Mouse (Mus musculus) cerebellum, adult 9-11 months (tissue): Measurements from ENCODE around the gene Chrna4.

Experiments used
- DNase-seq: peaks from one replicate; pipeline ENCODE4 v3.0.0; 2022

Gene Chrna4

DNA sequence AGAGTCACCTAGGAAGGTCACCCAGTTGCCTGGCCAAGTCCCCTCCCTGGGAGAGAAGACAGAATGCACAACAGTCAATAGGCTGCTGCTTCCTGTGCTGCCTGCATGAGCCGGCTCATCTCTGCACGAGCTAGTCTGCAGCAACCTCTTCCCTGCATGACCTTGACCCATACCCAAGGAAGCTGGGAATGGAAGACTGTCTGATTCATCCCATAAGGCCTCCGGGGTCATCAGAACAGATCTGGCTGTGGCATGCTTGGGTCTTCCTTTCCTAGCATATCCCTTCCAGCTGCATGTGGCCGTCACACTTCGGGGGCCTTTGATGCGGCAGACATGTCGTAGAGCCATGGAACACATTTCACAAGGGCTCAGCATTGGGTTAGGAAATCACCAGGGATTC lies 8.2 kb downstream of the Chrna4 start:
- no peak for DNase-seq

DNA sequence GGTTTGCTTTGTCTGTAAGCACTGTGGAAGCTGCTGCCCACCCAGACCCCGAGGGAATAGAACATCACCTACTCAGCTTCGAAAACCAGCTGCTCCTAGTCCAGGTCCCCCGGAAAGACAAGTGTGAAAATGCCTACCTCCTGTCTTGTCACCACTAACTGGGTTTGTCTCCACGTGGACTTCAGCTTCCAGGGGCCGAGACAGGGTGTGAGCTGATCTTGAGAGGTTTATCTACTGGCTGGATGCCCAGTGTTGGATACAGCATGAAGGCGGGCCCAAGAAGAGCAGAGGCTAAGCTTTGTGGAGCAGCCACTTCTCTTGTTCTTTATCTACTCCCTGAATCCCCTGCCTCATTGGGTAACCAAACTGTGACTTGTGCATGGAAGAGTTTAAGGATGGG lies 10.0 kb downstream of the Chrna4 start:
- DNase-seq = no peak

DNA sequence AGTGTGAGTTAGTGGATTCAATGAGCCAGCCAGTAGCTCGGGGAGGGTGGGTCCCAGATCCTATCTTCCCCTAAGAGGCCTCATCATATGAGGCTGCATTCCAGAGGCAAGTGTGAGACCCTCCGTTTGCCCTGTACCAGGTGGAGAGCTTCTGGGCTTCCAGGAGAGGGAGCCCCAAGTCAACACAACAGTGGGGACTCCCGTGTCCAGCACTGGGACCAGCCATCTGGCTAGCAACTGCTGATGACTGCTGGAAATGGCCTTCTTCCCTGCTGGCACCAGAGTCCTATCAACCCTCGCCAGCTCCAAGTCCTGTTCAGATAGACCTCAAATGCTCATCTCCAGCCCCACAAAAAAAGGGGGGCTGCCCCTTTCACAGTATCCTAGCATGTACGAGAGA lies 10.9 kb downstream of the Chrna4 start:
- DNase-seq = peak; percentile 85

DNA sequence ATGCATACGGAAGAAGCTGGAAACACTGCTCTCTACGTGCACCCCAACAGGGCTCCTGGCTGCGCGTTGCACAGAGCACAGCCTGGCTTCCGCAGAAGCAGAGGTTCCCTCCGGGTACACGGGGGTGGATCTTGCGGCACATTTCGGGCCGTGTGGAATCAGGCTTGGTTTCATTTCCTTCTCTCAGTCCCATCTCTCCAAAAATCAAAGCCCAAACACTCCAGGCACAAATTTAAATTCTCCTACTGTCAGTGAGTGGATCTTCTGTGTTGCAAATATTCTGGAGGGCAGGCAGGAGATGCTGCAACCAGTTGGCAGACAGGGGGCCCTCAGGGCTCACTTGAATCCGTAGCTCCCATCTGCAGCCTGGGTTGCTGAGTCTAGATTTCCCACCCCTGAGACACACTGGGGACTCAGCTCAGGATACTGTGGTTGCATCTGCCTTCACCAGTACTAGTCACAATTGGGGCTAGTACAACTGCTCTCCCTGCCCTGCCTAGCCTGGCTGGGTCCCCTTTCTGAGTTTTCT lies 11.9 kb downstream of the Chrna4 start:
- no peak for DNase-seq

DNA sequence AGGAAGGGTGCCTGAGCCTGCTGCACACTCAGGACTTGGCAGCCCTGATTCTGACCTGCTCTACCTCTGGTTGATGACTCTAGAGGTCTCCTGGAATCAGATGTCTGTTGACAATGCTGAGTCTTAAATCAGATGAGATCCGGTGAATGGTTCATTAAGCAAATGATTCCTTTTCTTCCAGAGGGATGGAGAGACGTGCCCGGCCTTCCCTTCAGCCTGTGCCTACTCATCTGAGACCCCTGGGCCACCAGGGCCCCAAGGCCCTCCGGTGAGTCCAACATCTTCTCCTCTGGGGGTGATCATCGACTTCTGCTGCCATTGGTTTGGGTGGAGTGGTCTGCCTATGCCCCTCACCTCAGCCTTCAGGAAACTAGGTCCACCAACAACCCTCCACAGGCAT lies 35.0 kb downstream of the Chrna4 start:
- no peak for DNase-seq

DNA sequence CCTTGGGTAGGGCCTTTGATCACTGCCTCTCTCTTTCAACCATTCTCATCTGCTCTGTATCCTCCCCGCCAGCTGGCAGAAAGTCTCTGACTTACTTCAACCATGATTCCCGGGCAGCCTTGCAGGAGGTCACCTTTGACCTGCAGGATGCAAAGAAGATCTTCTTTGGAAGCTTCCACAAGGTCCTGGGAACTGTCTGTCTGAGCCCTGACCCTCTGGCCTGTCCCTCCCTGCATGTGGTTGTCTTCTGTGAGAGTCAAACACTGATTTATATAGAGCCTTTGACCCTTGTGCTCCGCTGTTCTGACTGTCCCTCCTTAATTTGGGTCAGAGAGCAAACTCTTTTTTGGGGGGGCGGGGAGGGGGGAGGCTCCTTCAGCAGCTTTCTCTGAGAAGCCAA lies 36.3 kb downstream of the Chrna4 start:
- no peak for DNase-seq

DNA sequence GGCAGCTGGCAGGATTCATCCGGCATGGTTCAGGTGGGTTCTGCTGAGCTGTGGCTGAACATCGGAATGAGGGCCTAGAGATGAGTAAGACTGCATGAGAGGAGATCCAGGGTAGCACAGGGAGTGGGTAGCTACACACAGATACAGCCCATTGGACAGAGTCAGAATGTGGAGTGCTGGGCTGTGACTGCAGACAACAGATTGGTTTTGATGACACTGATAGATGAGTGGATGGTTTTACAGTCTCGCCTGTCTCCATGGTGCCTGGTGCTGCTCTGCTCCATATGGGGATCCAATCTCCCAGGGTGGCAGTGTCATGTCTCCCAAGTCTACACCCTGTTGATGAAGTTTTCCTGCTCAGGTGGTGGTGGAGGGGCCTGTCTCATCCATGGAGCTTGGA lies 46.4 kb downstream of the Chrna4 start:
- DNase-seq = no peak

DNA sequence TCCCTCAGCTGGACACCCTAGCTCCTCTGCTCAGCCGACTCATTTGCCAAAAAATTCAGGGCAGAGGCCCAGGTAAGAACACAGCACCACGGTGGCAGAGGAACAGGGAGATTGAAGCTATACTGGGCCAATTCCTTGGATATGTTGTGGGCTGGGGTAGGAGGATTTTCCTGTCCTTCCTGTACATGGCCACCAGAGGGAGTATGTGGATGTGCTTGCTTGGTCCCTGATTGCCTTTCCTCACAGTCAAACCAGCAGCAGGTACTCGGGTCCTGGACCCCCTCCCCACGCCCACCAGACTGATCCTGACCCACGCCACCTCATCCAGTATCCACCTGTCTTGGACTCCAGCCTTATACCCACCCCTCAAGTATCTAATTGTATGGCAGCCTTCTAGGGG lies 46.9 kb downstream of the Chrna4 start:
- DNase-seq = peak; percentile 54

DNA sequence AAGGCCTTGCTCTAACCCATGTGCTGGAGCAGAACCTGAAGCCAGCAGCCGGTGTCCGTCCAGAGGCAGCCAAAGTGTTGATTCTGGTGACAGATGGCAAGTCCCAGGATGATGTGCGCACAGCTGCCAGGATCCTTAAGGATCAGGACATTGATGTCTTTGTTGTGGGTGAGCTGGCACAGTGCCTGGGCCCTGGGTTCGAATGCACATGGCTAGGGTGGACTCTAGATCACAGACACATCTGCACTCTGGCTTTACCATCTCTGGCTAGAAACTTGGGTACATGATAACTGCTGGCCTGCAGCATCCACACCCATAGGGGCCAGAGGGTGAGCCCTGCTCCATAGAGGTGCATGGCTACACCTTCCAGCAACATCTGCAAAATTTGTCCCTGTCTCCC lies 47.9 kb downstream of the Chrna4 start:
- DNase-seq = no peak

DNA sequence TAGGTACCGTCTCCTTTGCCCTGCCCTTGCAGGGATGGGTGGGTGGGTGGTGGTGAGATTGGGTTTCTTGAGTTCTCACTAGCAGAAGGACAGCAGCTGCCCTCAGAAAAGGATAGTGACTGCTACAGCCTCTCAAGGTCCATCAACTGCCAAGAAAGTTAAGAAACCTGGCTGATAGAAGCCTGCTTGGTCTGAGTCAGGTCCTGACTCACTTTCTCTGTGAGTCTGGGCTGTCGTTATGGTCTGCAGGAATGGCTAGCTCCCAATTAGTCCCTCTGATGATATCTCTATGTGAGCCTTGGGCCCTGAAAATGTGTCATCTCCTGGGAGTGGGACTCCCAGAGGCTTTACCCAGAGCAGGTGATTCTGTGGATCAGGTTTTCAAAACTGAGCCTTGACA lies 49.0 kb downstream of the Chrna4 start:
- DNase-seq = no peak

DNA sequence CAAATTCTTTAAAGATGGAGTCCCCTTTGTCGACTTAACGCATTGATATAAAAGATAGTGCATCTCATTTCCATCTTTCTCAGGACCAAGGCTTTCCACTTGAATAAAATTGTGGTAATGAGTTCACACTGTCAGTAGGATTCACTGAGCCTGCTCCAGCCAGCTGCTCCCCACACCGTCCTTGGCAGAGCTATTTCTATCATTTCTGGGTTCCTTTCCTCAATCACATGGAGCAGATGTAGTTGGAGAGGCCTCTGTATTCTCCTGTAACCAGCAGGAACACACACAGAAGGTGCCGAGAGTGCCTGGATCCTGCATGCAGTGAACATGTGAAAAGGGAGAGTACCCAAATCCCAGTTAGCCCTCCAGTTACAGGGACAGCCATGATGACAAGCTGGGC lies 53.0 kb downstream of the Chrna4 start:
- no peak for DNase-seq

DNA sequence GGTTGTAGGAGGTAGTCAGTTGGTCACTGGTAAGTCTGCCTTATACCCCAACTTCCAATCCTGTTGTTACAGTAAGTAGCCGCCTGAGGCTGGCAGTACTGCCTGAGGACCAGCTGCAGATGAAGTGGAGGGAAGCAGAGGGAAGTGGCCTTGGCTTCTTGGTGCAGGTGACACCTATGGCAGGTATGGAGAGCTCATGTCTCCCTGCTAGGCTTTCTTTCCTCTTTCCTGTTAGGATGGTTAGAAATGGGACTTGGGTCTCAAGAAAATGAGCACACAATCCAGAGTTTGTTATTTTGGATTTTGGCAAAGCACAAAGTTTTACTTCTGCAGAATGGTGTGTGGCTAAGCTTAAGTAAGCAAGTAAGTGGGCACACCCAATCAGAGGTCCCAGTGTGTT lies 54.4 kb downstream of the Chrna4 start:
- no peak for DNase-seq

DNA sequence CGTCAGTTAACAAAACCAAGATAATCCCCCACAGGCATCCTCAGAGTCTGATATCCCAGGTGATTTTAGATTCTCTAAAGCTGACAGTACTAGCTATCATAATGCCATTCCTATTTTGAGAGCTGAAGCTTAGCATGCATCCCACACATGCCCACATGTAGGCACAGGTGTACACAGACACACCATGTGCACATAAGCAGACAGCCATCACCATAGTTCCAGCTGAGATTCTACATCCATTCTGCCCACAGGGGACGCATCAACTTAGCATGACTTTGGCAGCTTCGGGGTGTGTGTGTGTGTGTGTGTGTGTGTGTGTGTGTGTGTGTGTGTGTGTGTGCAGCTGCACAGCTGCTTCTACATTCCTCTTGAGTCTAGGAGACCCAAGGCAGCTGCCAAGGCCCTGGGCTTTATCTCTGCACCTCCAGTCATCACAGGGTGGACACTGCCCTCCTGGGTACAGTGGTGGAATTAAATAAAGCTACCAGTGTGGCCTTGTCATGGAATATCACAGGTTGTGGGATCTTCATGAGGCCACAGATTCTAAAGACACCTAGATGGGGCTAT lies 54.9 kb downstream of the Chrna4 start:
- DNase-seq = no peak

DNA sequence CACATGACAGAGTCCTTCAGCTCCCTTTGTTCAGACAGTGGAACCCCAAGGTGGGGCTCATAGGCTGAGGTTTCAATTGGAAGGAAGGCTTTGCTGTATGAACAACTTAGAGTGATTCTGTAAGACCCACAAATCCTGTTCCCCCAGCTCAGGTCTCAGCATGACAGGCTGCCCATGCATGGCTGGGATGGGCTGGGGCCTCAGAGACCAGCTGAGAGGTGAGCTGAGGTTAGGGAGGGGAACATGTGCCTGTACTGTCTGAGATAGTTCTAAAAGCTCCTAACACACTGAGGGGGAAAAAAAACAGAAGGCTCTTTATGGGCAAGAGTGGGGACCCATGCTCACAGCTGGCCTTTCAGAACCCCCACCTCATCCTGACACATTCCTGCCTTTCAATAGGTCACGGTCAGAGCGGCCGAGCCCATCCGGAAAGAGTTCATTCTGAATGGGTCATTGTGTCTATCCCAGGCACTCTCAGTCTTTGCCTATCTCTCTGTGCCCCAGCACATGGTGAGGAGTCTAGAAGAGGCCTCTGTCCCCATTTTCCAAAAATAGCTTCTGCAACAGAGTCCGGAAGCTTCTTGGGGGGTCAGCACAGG lies 55.8 kb downstream of the Chrna4 start:
- no peak for DNase-seq

DNA sequence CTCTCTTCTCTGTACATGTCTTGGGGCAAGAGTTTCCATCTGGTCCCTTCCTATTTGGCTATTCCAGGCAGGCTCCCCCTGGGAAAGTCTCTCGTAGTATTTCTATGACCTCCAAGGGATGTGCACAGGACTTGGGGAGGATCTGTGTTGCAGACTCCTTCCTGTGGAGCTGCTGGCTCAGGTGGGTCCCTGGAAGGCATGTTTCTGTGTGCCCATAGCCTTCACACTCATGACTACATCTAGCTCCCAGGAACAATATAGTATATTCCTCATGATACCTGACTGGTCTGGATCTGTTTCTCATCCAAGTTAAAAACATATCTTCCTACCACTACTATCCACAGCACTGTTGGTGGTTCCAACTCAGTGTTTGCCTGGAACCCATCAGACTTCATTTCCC lies 56.3 kb downstream of the Chrna4 start:
- DNase-seq = no peak

DNA sequence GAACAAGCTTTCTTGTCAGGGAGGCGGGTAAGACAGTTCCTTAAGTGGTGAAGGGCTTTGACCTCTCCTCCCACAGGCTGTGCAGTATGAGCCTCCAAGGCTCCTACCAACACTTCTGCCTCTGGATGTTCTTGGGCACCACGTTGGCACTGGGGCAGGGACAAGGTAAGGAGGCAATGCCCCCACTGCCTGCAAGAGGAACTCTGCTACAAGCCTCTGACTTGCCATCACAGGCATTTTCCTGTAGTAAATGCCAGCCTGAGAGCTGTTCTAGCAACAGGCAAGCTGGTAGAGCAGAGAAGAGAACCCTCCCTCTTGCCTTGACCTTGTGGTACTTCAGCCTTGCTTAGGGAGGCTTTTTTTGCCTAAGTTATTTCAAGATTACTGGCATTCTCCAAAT lies 56.9 kb downstream of the Chrna4 start, which contains the start of gene Col20a1:
Gene Col20a1, plus strand, starts transcription at position 87 of the 400 bp plus-strand sequence.
- no peak for DNase-seq

DNA sequence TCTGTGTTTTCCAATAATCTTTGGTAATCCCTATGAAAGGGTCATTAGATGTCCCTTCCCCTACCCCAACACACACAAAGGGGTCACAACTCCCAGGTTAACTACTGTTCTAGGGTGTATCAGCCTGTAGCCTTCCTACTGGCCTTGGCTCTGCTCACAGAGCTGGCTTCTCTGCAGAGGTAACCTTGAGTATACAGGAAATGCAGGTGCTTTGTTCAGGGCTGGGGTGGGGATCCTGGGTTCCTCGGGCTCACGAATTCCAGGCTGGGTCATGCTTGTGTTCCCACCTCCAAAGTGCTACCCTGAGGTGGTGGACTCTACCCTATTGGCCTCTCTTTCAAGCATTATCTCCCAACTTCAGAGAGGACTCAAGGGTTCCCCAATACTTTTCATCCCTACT lies 57.7 kb downstream of the Chrna4 start:
- no peak for DNase-seq

DNA sequence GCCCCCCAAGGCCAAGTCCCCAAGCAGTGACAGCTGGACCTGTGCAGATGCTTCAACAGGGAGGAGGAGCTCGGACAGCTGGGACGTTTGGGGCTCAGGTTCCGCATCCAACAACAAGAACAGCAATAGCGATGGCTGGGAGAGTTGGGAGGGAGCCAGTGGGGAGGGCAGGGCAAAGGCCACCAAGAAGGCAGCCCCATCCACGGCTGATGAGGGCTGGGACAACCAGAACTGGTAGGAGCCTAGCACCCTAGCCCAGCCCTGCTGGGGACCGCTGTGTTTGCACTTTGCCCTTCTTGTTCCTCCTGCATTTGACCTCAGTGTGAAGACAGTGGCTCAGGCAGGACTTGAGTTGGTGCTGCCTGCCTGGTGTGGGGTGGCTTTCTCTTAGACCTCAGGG lies 62.2 kb downstream of the Chrna4 start:
- DNase-seq = no peak
